Mouse (Mus musculus): ENCODE results near the gene Hmga2. TPM values are rescaled to one million over a fixed set of nuclear protein-coding genes. Genes with fewer than 3 reads are reported as not detected.
"Not testable (repeated sequence)": the region's sequence is repeated elsewhere in the genome, so short reads cannot be mapped to it uniquely, and the experiment has no call there.

The Hmga2 gene
- polyA plus RNA-seq, 1 experiment: 3.2 TPM

- H3K27ac ChIP-seq (ENCODE audit: control insufficient read depth, insufficient read depth, low read depth, low read length, poor library complexity): no peak overlapping the region
- no peaks in the 10 kb centered on the region for H3K4me1 ChIP-seq (ENCODE audit: control insufficient read depth, insufficient read depth, low read length)
- 84% methylated on average over 7 of the region's 7 CpGs for WGBS
- H3K4me3 ChIP-seq (replicated peaks; ENCODE audit: control insufficient read depth, low read depth, low read length): no peak overlapping the region
- TF ChIP-seq POLR2A (IDR thresholded peaks at IDR 0.05; ENCODE audit: borderline replicate concordance, control insufficient read depth, low read depth, low read length) (no peak), CTCF (IDR thresholded peaks at IDR 0.05; ENCODE audit: control insufficient read depth, insufficient read depth, low read length) (no peak)
Observed at GRCm38 (mm10) chr10:120384040-120384439, 92.2 kb downstream of the Hmga2 start.

GRCm38 (mm10) chr10:120377795-120378194 is 98.5 kb downstream of the Hmga2 start:
- 8% methylated on average over 3 of the region's 3 CpGs for WGBS
- TF ChIP-seq POLR2A (IDR thresholded peaks at IDR 0.05; ENCODE audit: borderline replicate concordance, control insufficient read depth, low read depth, low read length): no peak
- no peak for TF ChIP-seq CTCF (IDR thresholded peaks at IDR 0.05; ENCODE audit: control insufficient read depth, insufficient read depth, low read length)
- no peaks in the 10 kb centered on the region; the same call in 1 of the 2 replicates for H3K4me1 ChIP-seq (ENCODE audit: control insufficient read depth, insufficient read depth, low read length)
- H3K4me3 ChIP-seq (replicated peaks; ENCODE audit: control insufficient read depth, low read depth, low read length): no peak overlapping the region
- no peak overlapping the region for H3K27ac ChIP-seq (ENCODE audit: control insufficient read depth, insufficient read depth, low read depth, low read length, poor library complexity)

- TF ChIP-seq CTCF (IDR thresholded peaks at IDR 0.05; ENCODE audit: control insufficient read depth, insufficient read depth, low read length) (no peak), POLR2A (IDR thresholded peaks at IDR 0.05; ENCODE audit: borderline replicate concordance, control insufficient read depth, low read depth, low read length) (no peak)
- Histone ChIP-seq H3K4me1 (ENCODE audit: control insufficient read depth, insufficient read depth, low read length) (no peaks in the 10 kb centered on the region; the same call in 1 of the 2 replicates), H3K27ac (ENCODE audit: control insufficient read depth, insufficient read depth, low read depth, low read length, poor library complexity) (no peak overlapping the region), H3K4me3 (replicated peaks; ENCODE audit: control insufficient read depth, low read depth, low read length) (no peak overlapping the region)
- 6% methylated on average over 19 of the region's 19 CpGs for WGBS
Observed at GRCm38 (mm10) chr10:120377327-120377752, 98.9 kb downstream of the Hmga2 start.

GRCm38 (mm10) chr10:120375438-120375837 is 100.8 kb downstream of the Hmga2 start:
- no peak for TF ChIP-seq CTCF (IDR thresholded peaks at IDR 0.05; ENCODE audit: control insufficient read depth, insufficient read depth, low read length)
- no peak for TF ChIP-seq POLR2A (IDR thresholded peaks at IDR 0.05; ENCODE audit: borderline replicate concordance, control insufficient read depth, low read depth, low read length)
- Histone ChIP-seq H3K4me1 (ENCODE audit: control insufficient read depth, insufficient read depth, low read length) (no peaks in the 10 kb centered on the region; the same call in 1 of the 2 replicates), H3K4me3 (replicated peaks; ENCODE audit: control insufficient read depth, low read depth, low read length) (no peak overlapping the region), H3K27ac (ENCODE audit: control insufficient read depth, insufficient read depth, low read depth, low read length, poor library complexity) (no peak overlapping the region)
- 88% methylated on average over 14 of the region's 14 CpGs for WGBS

GRCm38 (mm10) chr10:120371215-120371614 is 105.1 kb downstream of the Hmga2 start:
- Histone ChIP-seq H3K4me1 (ENCODE audit: control insufficient read depth, insufficient read depth, low read length) (no peaks in the 10 kb centered on the region), H3K4me3 (replicated peaks; ENCODE audit: control insufficient read depth, low read depth, low read length) (no peak overlapping the region), H3K27ac (ENCODE audit: control insufficient read depth, insufficient read depth, low read depth, low read length, poor library complexity) (no peak overlapping the region)
- 79% methylated on average over 10 of the region's 10 CpGs for WGBS
- TF ChIP-seq CTCF (IDR thresholded peaks at IDR 0.05; ENCODE audit: control insufficient read depth, insufficient read depth, low read length) (no peak), POLR2A (IDR thresholded peaks at IDR 0.05; ENCODE audit: borderline replicate concordance, control insufficient read depth, low read depth, low read length) (no peak)

- no peak overlapping the region for H3K4me3 ChIP-seq (replicated peaks; ENCODE audit: control insufficient read depth, low read depth, low read length)
- WGBS: 89% methylated on average over 21 of the region's 21 CpGs
- H3K27ac ChIP-seq (ENCODE audit: control insufficient read depth, insufficient read depth, low read depth, low read length, poor library complexity): no peak overlapping the region
- TF ChIP-seq POLR2A (IDR thresholded peaks at IDR 0.05; ENCODE audit: borderline replicate concordance, control insufficient read depth, low read depth, low read length): no peak
- TF ChIP-seq CTCF (IDR thresholded peaks at IDR 0.05; ENCODE audit: control insufficient read depth, insufficient read depth, low read length): no peak
- no peaks in the 10 kb centered on the region for H3K4me1 ChIP-seq (ENCODE audit: control insufficient read depth, insufficient read depth, low read length)
Observed at GRCm38 (mm10) chr10:120369187-120369805, 107.0 kb downstream of the Hmga2 start.

- 84% methylated on average over 3 of the region's 3 CpGs for WGBS
- not testable (repeated sequence) for H3K4me1 ChIP-seq (ENCODE audit: control insufficient read depth, insufficient read depth, low read length); H3K27ac ChIP-seq (ENCODE audit: control insufficient read depth, insufficient read depth, low read depth, low read length, poor library complexity); H3K4me3 ChIP-seq (replicated peaks; ENCODE audit: control insufficient read depth, low read depth, low read length)
Observed at GRCm38 (mm10) chr10:120366173-120366592, 110.1 kb downstream of the Hmga2 start.

- Histone ChIP-seq H3K4me3 (replicated peaks; ENCODE audit: control insufficient read depth, low read depth, low read length) (no peak overlapping the region), H3K27ac (ENCODE audit: control insufficient read depth, insufficient read depth, low read depth, low read length, poor library complexity) (no peak overlapping the region), H3K4me1 (ENCODE audit: control insufficient read depth, insufficient read depth, low read length) (no peaks in the 10 kb centered on the region)
- no peak for TF ChIP-seq CTCF (IDR thresholded peaks at IDR 0.05; ENCODE audit: control insufficient read depth, insufficient read depth, low read length)
- TF ChIP-seq POLR2A (IDR thresholded peaks at IDR 0.05; ENCODE audit: borderline replicate concordance, control insufficient read depth, low read depth, low read length): no peak
- 72% methylated on average over 24 of the region's 24 CpGs for WGBS
Observed at GRCm38 (mm10) chr10:120365380-120366172, 110.7 kb downstream of the Hmga2 start.

Data from bone marrow, adult 2 months (tissue).